Mouse (Mus musculus): Measurements from ENCODE around the gene Retnlg. TPM values are rescaled to one million over a fixed set of nuclear protein-coding genes. Genes with fewer than 3 reads are reported as not detected.
"Not testable (repeated sequence)": the region's sequence is repeated elsewhere in the genome, so short reads cannot be mapped to it uniquely, and the experiment has no call there.

Gene Retnlg
- not detected in 2 replicates for polyA plus RNA-seq (2011; ENCODE audit: insufficient read depth, insufficient read length, low read depth, missing spikeins)

DNA sequence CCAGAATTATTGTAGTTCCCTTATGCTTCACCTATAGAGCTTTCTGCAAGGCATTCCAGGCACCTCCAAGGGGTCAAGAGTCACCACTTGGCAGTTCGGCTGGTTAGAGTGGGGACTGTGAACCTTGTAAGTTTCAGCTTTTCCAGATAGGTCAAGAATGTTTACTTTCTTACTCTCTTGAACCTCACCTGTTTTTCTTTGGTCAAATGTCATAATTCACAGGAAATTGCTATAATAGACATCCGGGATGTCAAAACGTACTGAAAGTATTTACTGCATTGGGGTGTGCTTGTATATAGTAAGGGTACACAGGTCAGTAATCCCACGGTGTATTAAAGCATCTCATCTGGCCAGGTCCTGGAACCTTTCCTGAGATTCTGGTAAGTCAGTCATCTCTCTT, at the start of gene Retnlg:
Gene Retnlg (plus strand): TSS at position 301 of the 400 bp plus-strand sequence.
- no peaks in the 10 kb centered on the region for H3K4me1 ChIP-seq (ENCODE audit: control insufficient read depth, insufficient read depth, low read length)
- TF ChIP-seq EP300 (IDR thresholded peaks at IDR 0.05; ENCODE audit: insufficient read depth, low read depth, low read length) (no peak), CTCF (IDR thresholded peaks at IDR 0.05; ENCODE audit: low read depth, low read length) (no peak), POLR2A (IDR thresholded peaks at IDR 0.05; ENCODE audit: insufficient read depth, low read length) (no peak)

DNA sequence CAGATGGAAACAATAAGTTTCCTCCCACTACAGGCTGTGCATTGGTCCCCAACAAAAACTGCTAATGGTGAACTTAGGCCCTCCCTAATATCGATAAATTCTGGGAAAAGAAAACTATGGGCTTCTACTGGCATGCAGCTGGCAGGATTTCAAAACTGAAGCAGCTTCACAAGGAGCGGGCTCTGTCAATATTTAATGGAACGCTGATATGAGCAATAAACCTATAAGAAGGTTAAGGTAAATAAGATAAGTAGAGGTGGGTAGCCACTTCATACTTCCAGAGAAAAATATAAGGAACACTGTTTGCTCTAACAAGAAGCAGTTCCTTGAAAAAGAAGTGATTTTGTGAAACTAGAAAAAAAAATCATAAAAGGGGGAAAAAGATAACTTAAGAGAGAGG, 45.9 kb upstream of the Retnlg start:
- no peaks in the 10 kb centered on the region for H3K27me3 ChIP-seq (ENCODE audit: control insufficient read depth, insufficient read depth, low read length, poor library complexity, severe bottlenecking)
- no peaks in the 10 kb centered on the region for H3K4me1 ChIP-seq (ENCODE audit: control insufficient read depth, insufficient read depth, low read length)
- H3K36me3 ChIP-seq (ENCODE audit: control insufficient read depth, insufficient read depth, low read length, poor library complexity, severe bottlenecking), result no peaks in the 10 kb centered on the region
- TF ChIP-seq CTCF (IDR thresholded peaks at IDR 0.05; ENCODE audit: low read depth, low read length), result no peak
- no peak for TF ChIP-seq EP300 (IDR thresholded peaks at IDR 0.05; ENCODE audit: insufficient read depth, low read depth, low read length)
- H3K4me3 ChIP-seq (ENCODE audit: low read depth, low read length), result no peak overlapping the region
- H3K9me3 ChIP-seq (replicated peaks; ENCODE audit: control insufficient read depth, insufficient read depth, low read length, poor library complexity, severe bottlenecking), result no peaks in the 10 kb centered on the region
- H3K27ac ChIP-seq (ENCODE audit: insufficient read depth, low read length), result no peak overlapping the region
- no peak overlapping the region for H3K9ac ChIP-seq (ENCODE audit: low read depth, poor library complexity, severe bottlenecking)

More for the DNA sequence above, at the start of gene Retnlg:
- H3K4me3 ChIP-seq (ENCODE audit: low read depth, low read length), result no peak within 1 kb of the TSS
- no peaks in the 10 kb centered on the region for H3K27me3 ChIP-seq (ENCODE audit: control insufficient read depth, insufficient read depth, low read length, poor library complexity, severe bottlenecking)
- no peaks in the 10 kb centered on the region for H3K9me3 ChIP-seq (replicated peaks; ENCODE audit: control insufficient read depth, insufficient read depth, low read length, poor library complexity, severe bottlenecking)
- no peaks in the 10 kb centered on the region for H3K36me3 ChIP-seq (ENCODE audit: control insufficient read depth, insufficient read depth, low read length, poor library complexity, severe bottlenecking)
- H3K27ac ChIP-seq (ENCODE audit: insufficient read depth, low read length), result no peak within 1 kb of the TSS
- no peak within 1 kb of the TSS for H3K9ac ChIP-seq (ENCODE audit: low read depth, poor library complexity, severe bottlenecking)

DNA sequence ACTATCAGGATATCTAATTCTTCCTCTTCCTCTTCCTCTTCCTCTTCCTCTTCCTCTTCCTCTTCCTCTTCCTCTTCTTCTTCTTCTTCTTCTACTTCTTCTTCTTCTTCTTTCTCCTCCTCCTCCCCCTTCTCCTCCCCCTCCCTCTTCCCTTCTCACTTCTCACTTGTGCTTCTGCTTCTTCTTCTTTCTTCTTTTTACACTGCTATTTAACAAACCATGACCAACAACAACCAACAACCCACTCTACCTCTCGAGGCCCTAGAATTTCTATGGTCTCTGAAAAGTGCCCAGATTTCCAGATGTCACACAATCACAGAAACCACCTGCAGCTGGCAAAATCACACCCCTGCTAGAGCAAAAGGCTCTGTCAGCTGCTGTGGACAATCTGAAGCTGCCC, 44.8 kb upstream of the Retnlg start:
- Histone ChIP-seq H3K9ac (ENCODE audit: low read depth, poor library complexity, severe bottlenecking) (no peak overlapping the region), H3K9me3 (replicated peaks; ENCODE audit: control insufficient read depth, insufficient read depth, low read length, poor library complexity, severe bottlenecking) (no peaks in the 10 kb centered on the region), H3K27me3 (ENCODE audit: control insufficient read depth, insufficient read depth, low read length, poor library complexity, severe bottlenecking) (no peaks in the 10 kb centered on the region), H3K27ac (ENCODE audit: insufficient read depth, low read length) (no peak overlapping the region), H3K4me3 (ENCODE audit: low read depth, low read length) (no peak overlapping the region), H3K4me1 (ENCODE audit: control insufficient read depth, insufficient read depth, low read length) (no peaks in the 10 kb centered on the region), H3K36me3 (ENCODE audit: control insufficient read depth, insufficient read depth, low read length, poor library complexity, severe bottlenecking) (no peaks in the 10 kb centered on the region)
- TF ChIP-seq POLR2A (IDR thresholded peaks at IDR 0.05; ENCODE audit: insufficient read depth, low read length), result no peak
- no peak for TF ChIP-seq CTCF (IDR thresholded peaks at IDR 0.05; ENCODE audit: low read depth, low read length)
- no peak for TF ChIP-seq EP300 (IDR thresholded peaks at IDR 0.05; ENCODE audit: insufficient read depth, low read depth, low read length)

DNA sequence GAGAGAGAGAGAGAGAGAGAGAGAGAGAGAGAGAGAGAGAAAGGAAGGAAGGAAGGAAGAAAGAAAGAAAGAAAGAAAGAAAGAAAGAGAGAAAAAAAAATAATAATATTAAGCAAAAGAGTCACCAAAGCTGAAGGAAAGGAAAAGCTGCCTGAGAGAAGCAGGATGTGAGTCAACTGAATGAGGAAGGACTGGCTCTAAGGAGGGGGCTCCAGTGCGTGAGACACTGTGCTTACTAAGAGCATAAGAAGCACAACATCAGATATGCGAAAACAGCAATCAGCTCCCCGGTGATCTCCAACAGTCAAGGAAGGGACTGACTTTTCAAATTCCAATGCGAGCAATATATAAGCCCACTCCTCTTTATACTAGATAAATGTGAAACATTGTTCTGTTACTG, 43.4 kb upstream of the Retnlg start:
- Histone ChIP-seq H3K4me3 (ENCODE audit: low read depth, low read length) (no peak overlapping the region), H3K9ac (ENCODE audit: low read depth, poor library complexity, severe bottlenecking) (no peak overlapping the region), H3K4me1 (ENCODE audit: control insufficient read depth, insufficient read depth, low read length) (no peaks in the 10 kb centered on the region), H3K9me3 (replicated peaks; ENCODE audit: control insufficient read depth, insufficient read depth, low read length, poor library complexity, severe bottlenecking) (no peaks in the 10 kb centered on the region), H3K27ac (ENCODE audit: insufficient read depth, low read length) (no peak overlapping the region), H3K36me3 (ENCODE audit: control insufficient read depth, insufficient read depth, low read length, poor library complexity, severe bottlenecking) (no peaks in the 10 kb centered on the region), H3K27me3 (ENCODE audit: control insufficient read depth, insufficient read depth, low read length, poor library complexity, severe bottlenecking) (no peaks in the 10 kb centered on the region)
- TF ChIP-seq CTCF (IDR thresholded peaks at IDR 0.05; ENCODE audit: low read depth, low read length) (no peak), EP300 (IDR thresholded peaks at IDR 0.05; ENCODE audit: insufficient read depth, low read depth, low read length) (no peak), POLR2A (IDR thresholded peaks at IDR 0.05; ENCODE audit: insufficient read depth, low read length) (no peak)

DNA sequence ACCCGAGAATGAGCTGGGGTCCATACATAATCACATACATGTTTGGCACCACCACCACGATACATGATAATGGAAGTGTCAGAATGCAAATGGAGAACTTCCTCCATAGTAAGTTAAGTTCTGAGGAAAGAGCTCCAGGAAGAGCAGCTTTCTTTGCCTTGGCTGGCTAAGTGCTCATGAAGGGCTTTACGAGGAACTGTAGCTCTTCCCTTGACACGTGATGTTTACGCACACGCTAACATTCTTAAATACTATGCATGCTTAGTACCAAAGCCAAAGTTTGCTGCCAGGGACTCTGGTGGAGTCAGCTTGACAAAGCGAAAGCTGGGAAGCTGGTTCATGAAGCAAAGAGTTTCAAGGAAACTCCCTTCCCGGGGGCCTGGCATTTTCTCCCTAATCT, 40.4 kb upstream of the Retnlg start:
- Histone ChIP-seq H3K9me3 (replicated peaks; ENCODE audit: control insufficient read depth, insufficient read depth, low read length, poor library complexity, severe bottlenecking) (no peaks in the 10 kb centered on the region), H3K36me3 (ENCODE audit: control insufficient read depth, insufficient read depth, low read length, poor library complexity, severe bottlenecking) (no peaks in the 10 kb centered on the region), H3K4me1 (ENCODE audit: control insufficient read depth, insufficient read depth, low read length) (no peaks in the 10 kb centered on the region), H3K9ac (ENCODE audit: low read depth, poor library complexity, severe bottlenecking) (no peak overlapping the region), H3K4me3 (ENCODE audit: low read depth, low read length) (no peak overlapping the region), H3K27me3 (ENCODE audit: control insufficient read depth, insufficient read depth, low read length, poor library complexity, severe bottlenecking) (no peaks in the 10 kb centered on the region), H3K27ac (ENCODE audit: insufficient read depth, low read length) (no peak overlapping the region)
- no peak for TF ChIP-seq CTCF (IDR thresholded peaks at IDR 0.05; ENCODE audit: low read depth, low read length)
- no peak for TF ChIP-seq POLR2A (IDR thresholded peaks at IDR 0.05; ENCODE audit: insufficient read depth, low read length)
- no peak for TF ChIP-seq EP300 (IDR thresholded peaks at IDR 0.05; ENCODE audit: insufficient read depth, low read depth, low read length)

DNA sequence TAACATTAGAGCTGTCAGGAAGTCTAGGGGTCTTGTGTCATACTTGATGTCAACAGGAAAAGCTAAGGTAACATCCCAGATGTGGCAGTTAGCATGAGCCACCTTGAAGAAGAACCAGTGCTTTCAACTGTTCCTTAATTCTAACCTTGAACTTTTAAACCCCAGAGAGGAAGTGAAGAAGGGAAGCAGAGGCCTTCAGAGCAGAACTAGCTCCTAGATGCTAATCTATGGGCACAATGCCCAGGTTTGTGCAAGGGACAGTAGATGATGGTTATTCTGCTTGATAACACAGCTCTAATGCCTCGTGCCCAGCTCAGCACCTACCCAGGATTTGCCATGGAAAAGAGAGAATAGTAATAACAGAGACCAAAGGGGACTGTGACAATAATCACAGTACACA, 38.8 kb upstream of the Retnlg start:
- H3K27ac ChIP-seq (ENCODE audit: insufficient read depth, low read length); H3K4me3 ChIP-seq (ENCODE audit: low read depth, low read length); H3K27me3 ChIP-seq (ENCODE audit: control insufficient read depth, insufficient read depth, low read length, poor library complexity, severe bottlenecking); H3K9ac ChIP-seq (ENCODE audit: low read depth, poor library complexity, severe bottlenecking); H3K9me3 ChIP-seq (replicated peaks; ENCODE audit: control insufficient read depth, insufficient read depth, low read length, poor library complexity, severe bottlenecking); H3K36me3 ChIP-seq (ENCODE audit: control insufficient read depth, insufficient read depth, low read length, poor library complexity, severe bottlenecking); H3K4me1 ChIP-seq (ENCODE audit: control insufficient read depth, insufficient read depth, low read length): not testable (repeated sequence)

All from ES-Bruce4 (cell line).